Mouse (Mus musculus): ENCODE measurements around the gene Mindy1. TPM values are rescaled to one million over a fixed set of nuclear protein-coding genes. Genes with fewer than 3 reads are reported as not detected.

Gene Mindy1
- 42.4 and 45.4 TPM in 2 replicates for total RNA-seq (2017)

GRCm38 (mm10) chr3:95281216-95282126, at the start of gene Mindy1, which contains the start of gene Prune1:
Mindy1 (plus strand) TSS chr3:95281345.
Prune1 (minus strand) TSS chr3:95282076.
- peak; percentile 85 to 86 for ATAC-seq (replicated peaks in 1 of 2; ENCODE audit: insufficient read depth in 1 of 2, low FRiP score in 2 of 2, low TSS enrichment in 1 of 2, low read depth in 1 of 2, poor library complexity in 2 of 2, severe bottlenecking in 2 of 2)

GRCm38 (mm10) chr3:95232771-95233170, 48.4 kb upstream of the Mindy1 start:
- ATAC-seq (replicated peaks in 1 of 2; ENCODE audit: insufficient read depth in 1 of 2, low FRiP score in 2 of 2, low TSS enrichment in 1 of 2, low read depth in 1 of 2, poor library complexity in 2 of 2, severe bottlenecking in 2 of 2) = no peak

- no peak for ATAC-seq (replicated peaks in 1 of 2; ENCODE audit: insufficient read depth in 1 of 2, low FRiP score in 2 of 2, low TSS enrichment in 1 of 2, low read depth in 1 of 2, poor library complexity in 2 of 2, severe bottlenecking in 2 of 2)
Measured at GRCm38 (mm10) chr3:95233303-95233980, 47.7 kb upstream of the Mindy1 start.

GRCm38 (mm10) chr3:95235386-95236301, 45.5 kb upstream of the Mindy1 start:
- no peak for ATAC-seq (replicated peaks in 1 of 2; ENCODE audit: insufficient read depth in 1 of 2, low FRiP score in 2 of 2, low TSS enrichment in 1 of 2, low read depth in 1 of 2, poor library complexity in 2 of 2, severe bottlenecking in 2 of 2)

GRCm38 (mm10) chr3:95237541-95238099, 43.5 kb upstream of the Mindy1 start:
- ATAC-seq (replicated peaks in 1 of 2; ENCODE audit: insufficient read depth in 1 of 2, low FRiP score in 2 of 2, low TSS enrichment in 1 of 2, low read depth in 1 of 2, poor library complexity in 2 of 2, severe bottlenecking in 2 of 2) = peak in 1 of 2 experiments; percentile 22; a peak in 1 of 4 replicates

- ATAC-seq (replicated peaks in 1 of 2; ENCODE audit: insufficient read depth in 1 of 2, low FRiP score in 2 of 2, low TSS enrichment in 1 of 2, low read depth in 1 of 2, poor library complexity in 2 of 2, severe bottlenecking in 2 of 2) = no peak
Measured at GRCm38 (mm10) chr3:95239022-95239421, 42.1 kb upstream of the Mindy1 start.

- no peak for ATAC-seq (replicated peaks in 1 of 2; ENCODE audit: insufficient read depth in 1 of 2, low FRiP score in 2 of 2, low TSS enrichment in 1 of 2, low read depth in 1 of 2, poor library complexity in 2 of 2, severe bottlenecking in 2 of 2)
Measured at GRCm38 (mm10) chr3:95239971-95240370, 41.2 kb upstream of the Mindy1 start.

- no peak for ATAC-seq (replicated peaks in 1 of 2; ENCODE audit: insufficient read depth in 1 of 2, low FRiP score in 2 of 2, low TSS enrichment in 1 of 2, low read depth in 1 of 2, poor library complexity in 2 of 2, severe bottlenecking in 2 of 2)
Measured at GRCm38 (mm10) chr3:95240900-95241299, 40.2 kb upstream of the Mindy1 start.

- no peak for ATAC-seq (replicated peaks in 1 of 2; ENCODE audit: insufficient read depth in 1 of 2, low FRiP score in 2 of 2, low TSS enrichment in 1 of 2, low read depth in 1 of 2, poor library complexity in 2 of 2, severe bottlenecking in 2 of 2)
Measured at GRCm38 (mm10) chr3:95241498-95241897, 39.6 kb upstream of the Mindy1 start, which contains the start of gene Gm128. Gm128 (minus strand) TSS chr3:95241598.

GRCm38 (mm10) chr3:95243086-95243485, 38.1 kb upstream of the Mindy1 start:
- ATAC-seq (replicated peaks in 1 of 2; ENCODE audit: insufficient read depth in 1 of 2, low FRiP score in 2 of 2, low TSS enrichment in 1 of 2, low read depth in 1 of 2, poor library complexity in 2 of 2, severe bottlenecking in 2 of 2) = no peak

- ATAC-seq (replicated peaks in 1 of 2; ENCODE audit: insufficient read depth in 1 of 2, low FRiP score in 2 of 2, low TSS enrichment in 1 of 2, low read depth in 1 of 2, poor library complexity in 2 of 2, severe bottlenecking in 2 of 2) = peak in 1 of 2 experiments; percentile 27; a peak in 2 of 4 replicates
Measured at GRCm38 (mm10) chr3:95246465-95247231, 34.5 kb upstream of the Mindy1 start.

- no peak for ATAC-seq (replicated peaks in 1 of 2; ENCODE audit: insufficient read depth in 1 of 2, low FRiP score in 2 of 2, low TSS enrichment in 1 of 2, low read depth in 1 of 2, poor library complexity in 2 of 2, severe bottlenecking in 2 of 2)
Measured at GRCm38 (mm10) chr3:95247660-95248336, 33.3 kb upstream of the Mindy1 start.

GRCm38 (mm10) chr3:95250361-95250760, 30.8 kb upstream of the Mindy1 start:
- ATAC-seq (replicated peaks in 1 of 2; ENCODE audit: insufficient read depth in 1 of 2, low FRiP score in 2 of 2, low TSS enrichment in 1 of 2, low read depth in 1 of 2, poor library complexity in 2 of 2, severe bottlenecking in 2 of 2) = no peak

- ATAC-seq (replicated peaks in 1 of 2; ENCODE audit: insufficient read depth in 1 of 2, low FRiP score in 2 of 2, low TSS enrichment in 1 of 2, low read depth in 1 of 2, poor library complexity in 2 of 2, severe bottlenecking in 2 of 2) = no peak
Measured at GRCm38 (mm10) chr3:95250783-95251424, 30.2 kb upstream of the Mindy1 start, which contains the start of gene Bnipl. Bnipl (minus strand) TSS chr3:95251193.

GRCm38 (mm10) chr3:95256931-95257330, 24.2 kb upstream of the Mindy1 start:
- ATAC-seq (replicated peaks in 1 of 2; ENCODE audit: insufficient read depth in 1 of 2, low FRiP score in 2 of 2, low TSS enrichment in 1 of 2, low read depth in 1 of 2, poor library complexity in 2 of 2, severe bottlenecking in 2 of 2) = no peak

Data from hematopoietic stem cell, adult 5-6 weeks (primary cell).